Mouse (Mus musculus) gastrocnemius, postnatal 10 days (tissue): ENCODE measurements around the gene Pawr. TPM values are rescaled to one million over a fixed set of nuclear protein-coding genes. Genes with fewer than 3 reads are reported as not detected.
"Not testable (repeated sequence)": the region's sequence is repeated elsewhere in the genome, so short reads cannot be mapped to it uniquely, and the experiment has no call there.

ENCODE experiments used
- DNase-seq: peaks from one replicate; pipeline ENCODE4 v3.0.0; 2021; ENCODE audit warnings: mixed read lengths
- total RNA-seq, 2 experiments: library from RNA; stranded (reverse); gene quantifications; 2 replicates each; pipeline ENCODE4 v1.2.3; 2021

Gene Pawr
- total RNA-seq, 2 experiments from 2014 or later, result 1.7 to 2.2 TPM

GRCm38 (mm10) chr10:108391370-108391902 lies 59.5 kb downstream of the Pawr start:
- no peak for DNase-seq

GRCm38 (mm10) chr10:108392151-108392550 lies 60.2 kb downstream of the Pawr start:
- DNase-seq, result no peak

GRCm38 (mm10) chr10:108394306-108394705 lies 62.4 kb downstream of the Pawr start:
- no peak for DNase-seq

GRCm38 (mm10) chr10:108395229-108395628 lies 63.3 kb downstream of the Pawr start:
- DNase-seq, result no peak

GRCm38 (mm10) chr10:108395647-108396046 lies 63.7 kb downstream of the Pawr start:
- DNase-seq, result no peak

- DNase-seq, result no peak
These were observed 70.8 kb downstream of the Pawr start for GRCm38 (mm10) chr10:108402751-108403150.

- DNase-seq, result no peak
These were observed 71.5 kb downstream of the Pawr start for GRCm38 (mm10) chr10:108403366-108403865.

GRCm38 (mm10) chr10:108404087-108404486 lies 72.2 kb downstream of the Pawr start:
- DNase-seq, result no peak

- DNase-seq, result no peak
These were observed 73.2 kb downstream of the Pawr start for GRCm38 (mm10) chr10:108405076-108405475.

GRCm38 (mm10) chr10:108405931-108406330 lies 74.0 kb downstream of the Pawr start:
- DNase-seq, result no peak

- no peak for DNase-seq
These were observed 75.2 kb downstream of the Pawr start for GRCm38 (mm10) chr10:108406798-108407754.

GRCm38 (mm10) chr10:108408025-108408424 lies 76.1 kb downstream of the Pawr start:
- DNase-seq, result no peak

- no peak for DNase-seq
These were observed 76.5 kb downstream of the Pawr start for GRCm38 (mm10) chr10:108408437-108408836.

GRCm38 (mm10) chr10:108408986-108409385 lies 77.1 kb downstream of the Pawr start:
- DNase-seq, result no peak

GRCm38 (mm10) chr10:108409529-108409928 lies 77.6 kb downstream of the Pawr start:
- no peak for DNase-seq

- no peak for DNase-seq
These were observed 83.2 kb downstream of the Pawr start for GRCm38 (mm10) chr10:108414936-108415635.

- DNase-seq, result no peak
These were observed 85.5 kb downstream of the Pawr start for GRCm38 (mm10) chr10:108417448-108417847.

GRCm38 (mm10) chr10:108430553-108430952 lies 98.6 kb downstream of the Pawr start:
- no peak for DNase-seq

GRCm38 (mm10) chr10:108432194-108432593 lies 100.3 kb downstream of the Pawr start:
- DNase-seq, result no peak

GRCm38 (mm10) chr10:108433976-108434375 lies 102.1 kb downstream of the Pawr start:
- DNase-seq, result no peak

- no peak for DNase-seq
These were observed 103.7 kb downstream of the Pawr start for GRCm38 (mm10) chr10:108435616-108436015.

- no peak for DNase-seq
These were observed 104.4 kb downstream of the Pawr start for GRCm38 (mm10) chr10:108436365-108436764.

- DNase-seq, result not testable (repeated sequence)
These were observed 108.3 kb downstream of the Pawr start for GRCm38 (mm10) chr10:108440251-108440650.
